In genomic region chr4:62373668-62374067, GRCm38 (mm10) we compare ENCODE assay signal across 26 mouse cellular contexts. TPM values are rescaled to one million over a fixed set of nuclear protein-coding genes. Genes with fewer than 3 reads are reported as not detected.
DNase-seq lines count a peak whose midpoint lies in the region; ATAC-seq and TF ChIP-seq lines count a peak whose summit lies in the region.
"Had no signal": no experiment of that assay in that cellular context is flagged by ENCODE, and none has a peak within 500 bp of the region (broad histone marks: within the 10 kb centered on the region; RNA-seq: fewer than 3 reads in every experiment).

No protein-coding gene starts in this region.

- peak overlapping the region; percentile 46; the same call in 1 of the 2 replicates for H3K27ac ChIP-seq in intestine, postnatal 0 days (ENCODE audit: low read depth, low read length)
- H3K27ac ChIP-seq in intestine, embryonic 15.5 days: no peak overlapping the region
- H3K27ac ChIP-seq in liver, adult 2 months (replicated peaks; ENCODE audit: insufficient read depth, low read depth, low read length): peak overlapping the region; percentile 61
- H3K27ac ChIP-seq in liver, embryonic 14.5 days: peak overlapping the region; percentile 9; the same call in 1 of the 2 replicates
- H3K27ac ChIP-seq: forebrain, embryonic 13.5 days; heart, embryonic 10.5 days; hindbrain, embryonic 13.5 days; limb, embryonic 10.5 days; limb, embryonic 15.5 days; lung, embryonic 15.5 days; neural tube, embryonic 12.5 days had no signal

- no peak for TF ChIP-seq POLR2A in liver, adult 2 months (IDR thresholded peaks at IDR 0.05; ENCODE audit: extremely low read depth, insufficient read depth, low read length)

- peak; percentile 83 for DNase-seq in liver, adult 2 months (ENCODE audit: extremely low read depth, low read depth, low spot score)
- DNase-seq in liver: no peak
- no peak for DNase-seq in liver, embryonic 14.5 days (ENCODE audit: low read depth in 3 of 3, low spot score in 3 of 3)
- DNase-seq in right cerebral cortex, postnatal 25 days: no peak
- DNase-seq: adrenal gland, postnatal 14 days; cerebellum, adult 11 months; cerebellum, adult 9-10 months; cerebellum, postnatal 36 days; gastrocnemius, postnatal 14 days; heart, postnatal 4 days; layer of hippocampus, postnatal 36 days; right cerebral cortex, adult 18-20 months; right cerebral cortex, postnatal 4 days had no signal

- TF ChIP-seq CTCF in intestine, postnatal 0 days (IDR thresholded peaks at IDR 0.05; ENCODE audit: low read depth): no peak
- TF ChIP-seq CTCF in liver, adult 2 months (IDR thresholded peaks at IDR 0.05; ENCODE audit: low read depth, low read length): no peak
- TF ChIP-seq CTCF in liver, embryonic 14.5 days (IDR thresholded peaks at IDR 0.05; ENCODE audit: low read depth): no peak

- no peak overlapping the region for H3K9ac ChIP-seq in intestine, postnatal 0 days (ENCODE audit: low read depth, low read length)
- no peak overlapping the region for H3K9ac ChIP-seq in intestine, embryonic 15.5 days
- H3K9ac ChIP-seq in liver, adult 2 months (ENCODE audit: low read depth, low read length): no peak overlapping the region
- H3K9ac ChIP-seq in liver, embryonic 14.5 days (replicated peaks): no peak overlapping the region
- H3K9ac ChIP-seq: forebrain, embryonic 13.5 days; heart, embryonic 15.5 days; hindbrain, embryonic 13.5 days; limb, embryonic 15.5 days; lung, embryonic 15.5 days; neural tube, embryonic 12.5 days had no signal

- H3K9me3 ChIP-seq in intestine, postnatal 0 days (ENCODE audit: control insufficient read depth): no peaks in the 10 kb centered on the region
- no peaks in the 10 kb centered on the region for H3K9me3 ChIP-seq in intestine, embryonic 15.5 days
- H3K9me3 ChIP-seq in liver, embryonic 14.5 days (ENCODE audit: control insufficient read depth, low read length): no peaks in the 10 kb centered on the region
- H3K9me3 ChIP-seq: forebrain, embryonic 13.5 days; heart, embryonic 10.5 days; heart, embryonic 15.5 days; hindbrain, embryonic 13.5 days; limb, embryonic 10.5 days; limb, embryonic 15.5 days; lung, embryonic 15.5 days; neural tube, embryonic 12.5 days had no signal

- peaks cover 17% of the 10 kb centered on the region; the same call in 1 of the 2 replicates for H3K4me1 ChIP-seq in intestine, postnatal 0 days (replicated peaks; ENCODE audit: control insufficient read depth, insufficient read depth, low read length)
- no peaks in the 10 kb centered on the region for H3K4me1 ChIP-seq in intestine, embryonic 15.5 days (replicated peaks)
- peaks cover 43% of the 10 kb centered on the region for H3K4me1 ChIP-seq in liver, adult 2 months (ENCODE audit: control insufficient read depth, insufficient read depth, low read length)
- H3K4me1 ChIP-seq in liver, embryonic 14.5 days (replicated peaks; ENCODE audit: control insufficient read depth in 2 of 2, insufficient read depth in 2 of 2, low read length in 1 of 2): peaks cover 57 to 63% of the 10 kb centered on the region in 2 experiments
- H3K4me1 ChIP-seq: neural tube, embryonic 12.5 days had no signal

- no peak overlapping the region for H3K4me3 ChIP-seq in intestine, postnatal 0 days (ENCODE audit: low read depth, low read length)
- no peak overlapping the region for H3K4me3 ChIP-seq in intestine, embryonic 15.5 days (replicated peaks)
- H3K4me3 ChIP-seq in liver, adult 2 months (ENCODE audit: insufficient read depth, low read depth, low read length): no peak overlapping the region
- no peak overlapping the region for H3K4me3 ChIP-seq in liver, embryonic 14.5 days (ENCODE audit: insufficient read depth in 1 of 2, low read depth in 2 of 2, low read length in 2 of 2)
- H3K4me3 ChIP-seq: forebrain, embryonic 13.5 days; heart, embryonic 10.5 days; heart, embryonic 15.5 days; hindbrain, embryonic 13.5 days; limb, embryonic 10.5 days; limb, embryonic 15.5 days; lung, embryonic 15.5 days; myocyte; neural tube, embryonic 12.5 days had no signal

- 32% methylated on average over 7 of the region's 7 CpGs for WGBS in intestine, postnatal 0 days
- 57% methylated on average over 7 of the region's 7 CpGs for WGBS in intestine, embryonic 15.5 days
- 30% methylated on average over 7 of the region's 7 CpGs for WGBS in liver, adult 2 months
- WGBS in liver, embryonic 14.5 days (ENCODE audit: insufficient replicate concordance): 63% methylated on average over 7 of the region's 7 CpGs

- ATAC-seq in intestine, postnatal 0 days: peak; percentile 36; the same call in 1 of the 2 replicates
- ATAC-seq in intestine, embryonic 15.5 days: no peak
- no peak for ATAC-seq in liver, embryonic 14.5 days (ENCODE audit: insufficient read depth)
- ATAC-seq in megakaryocyte-erythroid progenitor cell, adult 5-6 weeks (replicated peaks; ENCODE audit: low FRiP score, low TSS enrichment, poor library complexity, severe bottlenecking): no peak
- ATAC-seq: forebrain, embryonic 13.5 days had no signal

- no peak for TF ChIP-seq EP300 in liver, embryonic 14.5 days (IDR thresholded peaks at IDR 0.05; ENCODE audit: low read depth)

- H3K79me2 ChIP-seq in liver, adult 2 months (ENCODE audit: control insufficient read depth, insufficient read depth, low read length): peaks cover 33% of the 10 kb centered on the region

- no peaks in the 10 kb centered on the region for H3K36me3 ChIP-seq in intestine, postnatal 0 days (ENCODE audit: control insufficient read depth, insufficient read depth)
- H3K36me3 ChIP-seq in intestine, embryonic 15.5 days: no peaks in the 10 kb centered on the region
- H3K36me3 ChIP-seq in liver, adult 2 months (ENCODE audit: control insufficient read depth, insufficient read depth, low read length): 0 out of 2 replicates have a peak, but pooled peaks cover 3% of the 10 kb centered on the region
- no peaks in the 10 kb centered on the region; the same call in 1 of the 2 replicates for H3K36me3 ChIP-seq in liver, embryonic 14.5 days (replicated peaks; ENCODE audit: control insufficient read depth, insufficient read depth, low read depth)
- H3K36me3 ChIP-seq: heart, embryonic 10.5 days; heart, embryonic 15.5 days; hindbrain, embryonic 13.5 days; limb, embryonic 10.5 days; limb, embryonic 15.5 days; lung, embryonic 15.5 days; neural tube, embryonic 12.5 days had no signal

- no peaks in the 10 kb centered on the region for H3K27me3 ChIP-seq in intestine, postnatal 0 days (replicated peaks; ENCODE audit: control insufficient read depth, insufficient read depth, low read length)
- H3K27me3 ChIP-seq in intestine, embryonic 15.5 days (replicated peaks): no peaks in the 10 kb centered on the region
- no peaks in the 10 kb centered on the region for H3K27me3 ChIP-seq in liver, adult 2 months (ENCODE audit: control insufficient read depth, insufficient read depth, low read length)
- H3K27me3 ChIP-seq in liver, embryonic 14.5 days (ENCODE audit: control insufficient read depth, insufficient read depth, low read length): no peaks in the 10 kb centered on the region
- H3K27me3 ChIP-seq: forebrain, embryonic 13.5 days; heart, embryonic 15.5 days; hindbrain, embryonic 13.5 days; limb, embryonic 15.5 days; lung, embryonic 15.5 days; neural tube, embryonic 12.5 days had no signal

- no peak overlapping the region for H3K4me2 ChIP-seq in intestine, postnatal 0 days (replicated peaks; ENCODE audit: low read depth)
- H3K4me2 ChIP-seq in intestine, embryonic 15.5 days (replicated peaks): no peak overlapping the region
- H3K4me2 ChIP-seq in liver, embryonic 14.5 days (ENCODE audit: low read depth): peak overlapping the region; percentile 29; the same call in 1 of the 2 replicates
- H3K4me2 ChIP-seq: forebrain, embryonic 13.5 days; hindbrain, embryonic 13.5 days; limb, embryonic 15.5 days; lung, embryonic 15.5 days; midbrain, embryonic 11.5 days; neural tube, embryonic 12.5 days had no signal

RNA-seq across cellular contexts. Expression of gene Slc31a1, which starts 13.1 kb away (rescaled TPM):
- 133 and 150 TPM in 2 replicates for polyA plus RNA-seq in intestine, postnatal 0 days (2015; fragmentation: Nextera tagmentation; extraction: Ambion mirVana)
- polyA plus RNA-seq in intestine, embryonic 15.5 days (2015; fragmentation: Nextera tagmentation; extraction: Ambion mirVana): 96.6 and 102 TPM in 2 replicates
- total RNA-seq in liver, adult 2 months (2014; rRNA removed): 88.4 and 91.4 TPM in 2 replicates
- polyA plus RNA-seq in liver, adult 2 months (2012; rRNA removed): 75.3 and 81.5 TPM in 2 replicates
- polyA plus RNA-seq in liver, embryonic 14.5 days (2012; rRNA removed): 17.3 and 22.4 TPM in 2 replicates
- 36.6 and 41.3 TPM in 2 replicates for polyA plus RNA-seq in liver, embryonic 14.5 days (2014; fragmentation: Nextera tagmentation; extraction: Ambion mirVana)
- total RNA-seq in megakaryocyte-erythroid progenitor cell, adult 5-6 weeks (2014; fragmentation: Nextera tagmentation): 19.4 and 22.7 TPM in 2 replicates
- 19.7 and 21.2 TPM in 2 replicates for total RNA-seq in megakaryocyte-erythroid progenitor cell, adult 5-6 weeks (2017)

RNA-seq across cellular contexts. Expression of gene Fkbp15, which starts 13.3 kb away (rescaled TPM):
- polyA plus RNA-seq in intestine, postnatal 0 days (2015; fragmentation: Nextera tagmentation; extraction: Ambion mirVana): 16.9 and 18.3 TPM in 2 replicates
- polyA plus RNA-seq in intestine, embryonic 15.5 days (2015; fragmentation: Nextera tagmentation; extraction: Ambion mirVana): 23.7 and 24.7 TPM in 2 replicates
- total RNA-seq in liver, adult 2 months (2014; rRNA removed): 22.7 and 24.5 TPM in 2 replicates
- 17.4 and 20.0 TPM in 2 replicates for polyA plus RNA-seq in liver, adult 2 months (2012; rRNA removed)
- polyA plus RNA-seq in liver, embryonic 14.5 days (2012; rRNA removed): 7.4 and 9.6 TPM in 2 replicates
- polyA plus RNA-seq in liver, embryonic 14.5 days (2014; fragmentation: Nextera tagmentation; extraction: Ambion mirVana): 9.7 and 11.2 TPM in 2 replicates
- total RNA-seq in megakaryocyte-erythroid progenitor cell, adult 5-6 weeks (2014; fragmentation: Nextera tagmentation): 29.0 and 33.9 TPM in 2 replicates
- 37.6 and 48.6 TPM in 2 replicates for total RNA-seq in megakaryocyte-erythroid progenitor cell, adult 5-6 weeks (2017)

RNA-seq across cellular contexts. Expression of gene Cdc26, which starts 34.8 kb away (rescaled TPM):
- 72.5 and 73.7 TPM in 2 replicates for polyA plus RNA-seq in intestine, postnatal 0 days (2015; fragmentation: Nextera tagmentation; extraction: Ambion mirVana)
- 138 and 147 TPM in 2 replicates for polyA plus RNA-seq in intestine, embryonic 15.5 days (2015; fragmentation: Nextera tagmentation; extraction: Ambion mirVana)
- total RNA-seq in liver, adult 2 months (2014; rRNA removed): 46.9 and 52.6 TPM in 2 replicates
- polyA plus RNA-seq in liver, adult 2 months (2012; rRNA removed): 13.5 and 14.8 TPM in 2 replicates
- 24.1 and 40.2 TPM in 2 replicates for polyA plus RNA-seq in liver, embryonic 14.5 days (2012; rRNA removed)
- 65.7 and 71.0 TPM in 2 replicates for polyA plus RNA-seq in liver, embryonic 14.5 days (2014; fragmentation: Nextera tagmentation; extraction: Ambion mirVana)
- total RNA-seq in megakaryocyte-erythroid progenitor cell, adult 5-6 weeks (2014; fragmentation: Nextera tagmentation): 115 and 170 TPM in 2 replicates
- total RNA-seq in megakaryocyte-erythroid progenitor cell, adult 5-6 weeks (2017): 121 and 186 TPM in 2 replicates

RNA-seq across cellular contexts. Expression of gene Prpf4, which starts 34.9 kb away (rescaled TPM):
- polyA plus RNA-seq in intestine, postnatal 0 days (2015; fragmentation: Nextera tagmentation; extraction: Ambion mirVana): 6.9 and 8.0 TPM in 2 replicates
- polyA plus RNA-seq in intestine, embryonic 15.5 days (2015; fragmentation: Nextera tagmentation; extraction: Ambion mirVana): 17.3 and 18.7 TPM in 2 replicates
- total RNA-seq in liver, adult 2 months (2014; rRNA removed): 3.9 and 4.6 TPM in 2 replicates
- polyA plus RNA-seq in liver, adult 2 months (2012; rRNA removed): 4.4 and 7.3 TPM in 2 replicates
- polyA plus RNA-seq in liver, embryonic 14.5 days (2012; rRNA removed): 8.3 and 9.8 TPM in 2 replicates
- polyA plus RNA-seq in liver, embryonic 14.5 days (2014; fragmentation: Nextera tagmentation; extraction: Ambion mirVana): 9.0 and 10.3 TPM in 2 replicates
- 18.3 and 29.0 TPM in 2 replicates for total RNA-seq in megakaryocyte-erythroid progenitor cell, adult 5-6 weeks (2014; fragmentation: Nextera tagmentation)
- total RNA-seq in megakaryocyte-erythroid progenitor cell, adult 5-6 weeks (2017): 22.0 and 25.4 TPM in 2 replicates
